Mouse (Mus musculus): Measurements from ENCODE around the gene Cdk11b. TPM values are rescaled to one million over a fixed set of nuclear protein-coding genes. Genes with fewer than 3 reads are reported as not detected.
A peak's percentile ranks its signal among the peaks of the same experiment; 100 is the strongest.
"Not testable (repeated sequence)": the region's sequence is repeated elsewhere in the genome, so short reads cannot be mapped to it uniquely, and the experiment has no call there.

Gene Cdk11b
- polyA plus RNA-seq, 1 experiment from 2014 or later: 53.4 TPM

DNA sequence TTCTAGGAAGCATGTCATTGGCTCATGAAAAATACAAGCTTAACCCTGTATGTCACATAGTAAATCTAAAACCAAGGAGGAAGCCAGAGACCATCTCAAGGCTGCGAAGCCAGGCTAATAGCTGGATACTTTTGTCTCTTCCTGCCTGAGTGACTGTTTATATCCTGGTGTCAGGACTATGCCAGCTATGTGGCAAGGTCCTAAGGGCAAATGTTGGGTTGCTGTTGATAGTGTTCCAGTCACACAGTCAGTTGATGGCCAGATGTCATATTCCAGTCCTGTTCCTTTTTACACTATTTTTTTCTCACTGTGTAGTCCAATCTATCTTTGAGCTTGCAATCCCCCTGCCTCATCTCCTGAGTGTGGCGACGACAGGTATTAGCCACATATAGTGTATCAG lies 11.4 kb upstream of the Cdk11b start:
- Histone ChIP-seq H3K27me3 (replicated peaks) (no peaks in the 10 kb centered on the region), H3K9me3 (replicated peaks) (no peaks in the 10 kb centered on the region), H3K4me2 (no peak overlapping the region), H3K36me3 (peaks cover 76% of the 10 kb centered on the region), H3K27ac (replicated peaks) (no peak overlapping the region), H3K4me1 (no peaks in the 10 kb centered on the region), H3K4me3 (replicated peaks) (no peak overlapping the region), H3K9ac (replicated peaks) (no peak overlapping the region)
- WGBS: 95% methylated on average over 3 of the region's 3 CpGs
- ATAC-seq (ENCODE audit: low FRiP score): no peak

- no peak for ATAC-seq (ENCODE audit: low FRiP score)
- WGBS: 95% methylated on average over 5 of the region's 5 CpGs
- no peak overlapping the region for H3K4me2 ChIP-seq
Measured at GRCm38 (mm10) chr4:155618321-155618720, 6.3 kb upstream of the Cdk11b start.

DNA sequence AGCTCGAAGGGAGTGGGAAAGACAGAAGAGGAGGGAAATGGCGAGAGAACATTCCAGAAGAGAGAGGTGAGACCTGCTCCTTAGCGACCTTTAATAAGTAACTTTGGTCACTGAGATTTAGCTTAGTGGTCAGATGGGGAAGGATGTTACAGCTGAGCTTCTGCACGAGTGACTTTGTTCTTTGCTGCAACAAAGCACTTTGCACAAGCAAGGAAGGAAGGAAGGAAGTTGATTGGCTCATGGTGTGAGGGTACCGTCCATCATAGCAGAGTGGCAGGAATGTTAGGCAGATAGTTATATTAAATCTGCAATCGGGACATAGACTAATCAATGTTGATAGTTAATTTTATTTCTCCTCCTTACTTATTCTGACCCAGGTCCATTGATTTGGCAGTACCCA lies 5.6 kb downstream of the Cdk11b start:
- no peaks in the 10 kb centered on the region for H3K9me3 ChIP-seq (replicated peaks)
- no peak overlapping the region for H3K4me3 ChIP-seq (replicated peaks)
- H3K4me2 ChIP-seq: no peak overlapping the region
- no peak for ATAC-seq (ENCODE audit: low FRiP score)
- H3K36me3 ChIP-seq: peaks cover 71% of the 10 kb centered on the region
- no peak overlapping the region for H3K27ac ChIP-seq (replicated peaks)
- H3K27me3 ChIP-seq (replicated peaks): no peaks in the 10 kb centered on the region
- 92% methylated on average over 6 of the region's 6 CpGs for WGBS
- H3K4me1 ChIP-seq: peaks cover 3% of the 10 kb centered on the region
- no peak overlapping the region for H3K9ac ChIP-seq (replicated peaks)

More at GRCm38 (mm10) chr4:155618321-155618720, 6.3 kb upstream of the Cdk11b start:
- Histone ChIP-seq H3K9me3 (replicated peaks) (no peaks in the 10 kb centered on the region), H3K9ac (replicated peaks) (no peak overlapping the region), H3K36me3 (peaks cover 76% of the 10 kb centered on the region), H3K27me3 (replicated peaks) (no peaks in the 10 kb centered on the region), H3K4me3 (replicated peaks) (no peak overlapping the region), H3K4me1 (peaks cover under 1% of the 10 kb centered on the region; the same call in 1 of the 2 replicates), H3K27ac (replicated peaks) (no peak overlapping the region)

DNA sequence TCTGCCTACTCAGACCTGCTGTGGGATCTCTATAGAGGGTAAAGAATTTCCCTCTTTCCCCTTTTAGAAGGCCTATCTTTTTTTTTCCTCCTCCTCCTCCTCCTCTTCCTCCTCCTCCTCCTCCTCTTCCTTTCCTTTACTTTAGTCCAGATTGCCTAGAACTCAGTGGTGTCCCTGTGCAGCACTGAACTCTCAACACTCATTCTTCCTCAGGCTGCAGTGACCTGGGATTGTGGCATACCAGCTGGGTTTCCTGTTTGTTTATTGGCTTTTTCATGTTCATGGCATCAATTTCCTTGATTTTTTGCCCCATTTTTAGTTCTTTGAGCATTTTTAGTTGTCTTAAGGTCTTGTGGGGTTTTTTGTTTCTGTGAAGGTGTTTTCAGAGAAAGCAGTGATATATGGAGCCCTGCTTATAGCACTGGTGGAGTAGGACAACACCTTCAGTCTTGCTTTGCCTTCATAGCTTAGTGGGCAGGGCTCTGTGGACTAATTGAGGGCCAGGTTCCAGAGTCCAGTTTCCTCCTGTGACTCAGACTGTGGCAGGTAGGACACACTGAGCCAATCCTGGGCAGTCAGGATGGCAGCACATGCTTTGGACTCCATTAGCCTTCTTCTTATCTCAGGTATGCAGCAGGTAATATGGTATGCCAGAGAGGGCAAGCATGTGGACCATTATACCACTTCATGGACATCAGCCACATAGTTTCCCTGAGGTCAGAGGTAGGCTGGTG lies 11.3 kb downstream of the Cdk11b start:
- H3K4me1 ChIP-seq: no peaks in the 10 kb centered on the region
- no peak overlapping the region for H3K4me3 ChIP-seq (replicated peaks)
- no peak for ATAC-seq (ENCODE audit: low FRiP score)
- H3K27ac ChIP-seq (replicated peaks): no peak overlapping the region
- H3K27me3 ChIP-seq (replicated peaks): no peaks in the 10 kb centered on the region
- no peak overlapping the region for H3K9ac ChIP-seq (replicated peaks)
- H3K36me3 ChIP-seq: peaks cover 88% of the 10 kb centered on the region
- H3K4me2 ChIP-seq: no peak overlapping the region
- H3K9me3 ChIP-seq (replicated peaks): no peaks in the 10 kb centered on the region

DNA sequence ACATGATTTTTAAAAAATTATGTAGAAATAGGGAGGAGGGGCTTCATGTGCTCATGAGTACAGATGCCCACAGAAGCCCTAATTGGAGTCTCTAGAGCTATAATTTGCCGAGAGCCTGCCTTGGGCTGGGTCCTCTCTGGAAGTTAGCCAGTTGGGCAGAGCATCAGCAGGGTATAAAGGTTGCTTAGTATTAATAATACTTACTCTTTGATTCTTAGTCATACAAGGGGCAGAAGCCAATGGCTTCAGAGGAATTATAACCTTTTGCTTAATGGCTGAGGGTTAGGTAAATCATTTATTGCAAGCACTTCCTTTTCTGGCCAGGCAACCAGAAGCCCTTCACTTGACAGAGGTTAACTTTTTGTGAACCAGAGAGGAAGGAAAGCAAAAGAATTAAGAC lies 18.9 kb downstream of the Cdk11b start:
- 91% methylated on average over 1 of the region's 1 CpGs for whole genome bisulfite sequencing
- ATAC-seq (ENCODE audit: low FRiP score): no peak

DNA sequence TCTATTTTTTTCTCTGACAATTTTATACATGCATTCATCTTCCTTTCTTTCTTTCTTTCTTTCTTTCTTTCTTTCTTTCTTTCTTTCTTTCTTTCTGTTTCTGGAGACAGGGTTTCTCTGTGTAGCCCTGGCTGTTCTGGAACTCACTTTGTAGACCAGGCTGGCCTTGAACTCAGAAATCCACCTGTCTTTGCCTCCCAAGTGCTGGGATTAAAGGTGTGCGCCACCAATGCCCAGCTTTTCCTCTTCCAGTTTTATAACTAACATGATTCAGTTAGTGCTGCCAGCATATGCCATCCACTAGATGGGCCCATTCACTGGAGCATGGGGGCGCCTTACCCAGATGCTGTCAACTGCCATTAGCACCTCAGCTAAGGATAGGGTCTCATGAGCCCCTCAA lies 20.7 kb downstream of the Cdk11b start, which contains the start of gene Gm10563:
Gm10563 (minus strand) TSS at position 101 of the 400 bp plus-strand sequence.
- H3K27ac ChIP-seq (replicated peaks); H3K9me3 ChIP-seq (replicated peaks); H3K27me3 ChIP-seq (replicated peaks); H3K9ac ChIP-seq (replicated peaks); ATAC-seq (ENCODE audit: low FRiP score); H3K4me1 ChIP-seq; H3K4me2 ChIP-seq; H3K4me3 ChIP-seq (replicated peaks): not testable (repeated sequence)
- peaks cover 82% of the 10 kb centered on the region for H3K36me3 ChIP-seq
- 96% methylated on average over 2 of the region's 2 CpGs for WGBS

More for the DNA sequence above, 18.9 kb downstream of the Cdk11b start:
- H3K27me3 ChIP-seq (replicated peaks): no peaks in the 10 kb centered on the region
- H3K9ac ChIP-seq (replicated peaks): no peak overlapping the region
- no peak overlapping the region for H3K4me3 ChIP-seq (replicated peaks)
- peaks cover 79% of the 10 kb centered on the region for H3K36me3 ChIP-seq
- H3K27ac ChIP-seq (replicated peaks): no peak overlapping the region
- no peaks in the 10 kb centered on the region for H3K9me3 ChIP-seq (replicated peaks)
- no peaks in the 10 kb centered on the region for H3K4me1 ChIP-seq
- no peak overlapping the region for H3K4me2 ChIP-seq

DNA sequence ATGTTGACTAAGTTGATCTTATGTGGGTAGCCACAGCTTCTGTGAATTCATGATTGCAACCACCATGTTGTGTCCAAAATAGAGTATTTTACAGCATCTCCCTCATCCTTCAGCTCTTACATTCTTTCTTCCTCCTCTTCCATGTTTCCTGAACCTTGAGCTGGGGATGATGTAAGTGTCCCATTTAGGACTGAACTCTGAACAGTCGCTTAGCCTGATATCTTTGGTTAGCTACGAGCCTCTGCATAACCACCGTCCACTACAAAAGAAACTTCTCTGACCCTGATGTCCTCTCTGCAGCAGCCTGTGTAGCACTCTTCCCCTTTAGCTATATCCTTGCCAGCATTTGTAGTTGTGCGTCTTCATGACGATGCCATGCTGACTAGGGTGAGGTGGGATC lies 21.1 kb downstream of the Cdk11b start:
- Histone ChIP-seq H3K9ac (replicated peaks) (no peak overlapping the region), H3K4me3 (replicated peaks) (no peak overlapping the region), H3K27me3 (replicated peaks) (peaks cover 9% of the 10 kb centered on the region), H3K4me2 (no peak overlapping the region), H3K9me3 (replicated peaks) (no peaks in the 10 kb centered on the region), H3K36me3 (peaks cover 82% of the 10 kb centered on the region), H3K27ac (replicated peaks) (no peak overlapping the region), H3K4me1 (no peaks in the 10 kb centered on the region)
- WGBS: 98% methylated on average over 5 of the region's 5 CpGs
- no peak for ATAC-seq (ENCODE audit: low FRiP score)

GRCm38 (mm10) chr4:155649355-155649754 lies 24.7 kb downstream of the Cdk11b start:
- H3K4me3 ChIP-seq (replicated peaks): no peak overlapping the region
- 90% methylated on average over 11 of the region's 11 CpGs for WGBS
- H3K27ac ChIP-seq (replicated peaks): no peak overlapping the region
- H3K4me2 ChIP-seq: no peak overlapping the region
- H3K4me1 ChIP-seq: peaks cover 20% of the 10 kb centered on the region
- no peaks in the 10 kb centered on the region for H3K9me3 ChIP-seq (replicated peaks)
- H3K9ac ChIP-seq (replicated peaks): no peak overlapping the region
- peaks cover 44% of the 10 kb centered on the region for H3K27me3 ChIP-seq (replicated peaks)
- peaks cover 58% of the 10 kb centered on the region for H3K36me3 ChIP-seq
- no peak for ATAC-seq (ENCODE audit: low FRiP score)

- 65% methylated on average over 15 of the region's 15 CpGs for WGBS
- Histone ChIP-seq H3K9ac (replicated peaks) (no peak overlapping the region), H3K4me2 (no peak overlapping the region), H3K36me3 (peaks cover 66% of the 10 kb centered on the region), H3K4me1 (peaks cover 31% of the 10 kb centered on the region), H3K9me3 (replicated peaks) (no peaks in the 10 kb centered on the region), H3K27ac (replicated peaks) (no peak overlapping the region), H3K27me3 (replicated peaks) (peaks cover 68% of the 10 kb centered on the region), H3K4me3 (replicated peaks) (no peak overlapping the region)
- ATAC-seq (ENCODE audit: low FRiP score): no peak
Measured at GRCm38 (mm10) chr4:155651553-155652269, 27.1 kb downstream of the Cdk11b start.

DNA sequence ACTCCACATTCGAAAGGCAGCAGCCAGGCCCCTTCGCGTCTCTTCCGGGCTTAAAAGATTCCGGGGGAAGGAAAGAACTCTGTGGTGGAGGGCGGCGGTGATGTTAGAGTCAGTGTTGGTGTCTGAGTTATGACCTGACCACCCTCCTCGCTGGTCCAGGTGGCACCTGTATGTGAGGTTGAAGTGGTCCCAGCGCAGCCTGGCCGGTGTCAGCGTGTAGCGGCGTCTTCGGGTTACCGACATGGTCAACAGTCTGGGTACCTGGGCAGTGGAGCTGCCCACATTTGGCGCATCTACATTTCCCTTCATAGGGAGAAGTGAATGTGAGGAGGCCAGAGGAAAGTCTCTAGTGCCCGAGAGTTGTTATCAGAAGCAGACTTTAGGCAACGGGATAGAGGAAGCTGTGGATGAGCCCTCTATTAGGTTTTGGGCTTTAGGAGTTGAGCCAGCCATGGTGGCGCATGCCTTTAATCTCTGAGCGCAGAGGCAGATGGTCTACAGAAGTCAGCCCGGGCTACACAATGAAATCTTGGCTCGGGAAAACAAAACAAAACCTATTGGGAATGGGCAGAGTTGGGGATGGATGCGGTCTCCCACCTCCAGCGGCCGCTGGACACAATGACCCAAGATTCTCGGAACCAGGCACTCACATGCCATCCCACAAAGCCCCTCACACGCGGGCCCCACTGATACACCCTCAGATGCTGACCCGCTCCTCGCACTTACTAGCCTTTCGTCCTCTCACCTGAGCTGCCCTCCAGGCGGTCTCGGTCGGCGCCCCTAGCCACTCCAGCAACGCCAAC lies 27.8 kb downstream of the Cdk11b start:
- ATAC-seq (ENCODE audit: low FRiP score): no peak
- peaks cover 69% of the 10 kb centered on the region for H3K36me3 ChIP-seq
- H3K9me3 ChIP-seq (replicated peaks): no peaks in the 10 kb centered on the region
- 23% methylated on average over 36 of the region's 36 CpGs for WGBS
- H3K27me3 ChIP-seq (replicated peaks): peaks cover 73% of the 10 kb centered on the region
- no peak overlapping the region for H3K27ac ChIP-seq (replicated peaks)
- peak overlapping the region; percentile 33 for H3K4me3 ChIP-seq (replicated peaks)
- H3K4me2 ChIP-seq: peak overlapping the region; percentile 59
- peak overlapping the region; percentile 29 for H3K9ac ChIP-seq (replicated peaks)
- H3K4me1 ChIP-seq: peaks cover 31% of the 10 kb centered on the region

DNA sequence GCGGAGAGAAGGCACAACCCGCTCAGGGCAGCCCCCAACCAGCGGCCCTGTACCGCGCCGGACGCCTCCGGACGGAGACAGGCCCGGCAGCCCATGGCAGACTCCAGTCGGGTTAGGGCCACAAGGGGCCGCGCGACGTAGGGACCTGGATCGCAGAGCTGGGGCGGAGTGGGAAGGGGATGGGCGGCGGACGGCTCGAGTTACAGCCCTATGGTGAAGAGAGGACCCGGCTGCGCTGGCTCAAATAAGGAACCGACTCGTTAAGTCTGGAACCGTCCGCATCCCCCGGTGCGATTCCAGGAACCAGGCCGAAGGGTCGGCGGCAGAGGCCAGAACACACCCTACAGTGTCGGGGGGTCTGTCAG lies 28.4 kb downstream of the Cdk11b start, which contains the start of gene Mmp23:
Mmp23 (minus strand) TSS at position 299 of the 365 bp plus-strand sequence.
- WGBS: under 1% methylated on average over 33 of the region's 33 CpGs
- Histone ChIP-seq H3K4me2 (peak within 1 kb of the TSS; percentile 59), H3K4me3 (replicated peaks) (peak within 1 kb of the TSS; percentile 33), H3K9ac (replicated peaks) (peak within 1 kb of the TSS; percentile 29), H3K27ac (replicated peaks) (no peak within 1 kb of the TSS), H3K36me3 (peaks cover 65% of the 10 kb centered on the region), H3K27me3 (replicated peaks) (peaks cover 73% of the 10 kb centered on the region), H3K9me3 (replicated peaks) (no peaks in the 10 kb centered on the region), H3K4me1 (peaks cover 31% of the 10 kb centered on the region)
- peak; percentile 37; the same call in 1 of the 2 replicates for ATAC-seq (ENCODE audit: low FRiP score)

All from neural tube, embryonic 15.5 days (tissue).